Mouse (Mus musculus) hindbrain, embryonic 14.5 days (tissue): ENCODE measurements around the gene Plch2. TPM values are rescaled to one million over a fixed set of nuclear protein-coding genes. Genes with fewer than 3 reads are reported as not detected.
"Not testable (repeated sequence)": the region's sequence is repeated elsewhere in the genome, so short reads cannot be mapped to it uniquely, and the experiment has no call there.

Experiments used
- ATAC-seq: fragments of 200-750 bp; cut with Nextera tagmentation; 2 replicates; pipeline ENCODE4 v1.8.0; 2017; ENCODE audit warnings: moderate number of reproducible peaks, mild to moderate bottlenecking, moderate TSS enrichment, moderate library complexity; ENCODE audit not compliant: low FRiP score
- DNase-seq: peaks from one replicate; pipeline ENCODE4 v3.0.0-alpha.2; 2015; ENCODE audit warnings: low spot score
- H3K27ac ChIP-seq: fragments of 300-500 bp; sonication (generic); 2 replicates; pipeline ENCODE4 v1.5.1; 2014; ENCODE audit warnings: mild to moderate bottlenecking, moderate library complexity
- H3K27me3 ChIP-seq: fragments of 300-500 bp; sonication (generic); 2 replicates; pipeline ENCODE4 v1.6.1; 2014; ENCODE audit warnings: mild to moderate bottlenecking, low read length, mixed read lengths; ENCODE audit not compliant: control insufficient read depth, insufficient read depth
- H3K36me3 ChIP-seq: fragments of 300-500 bp; sonication (generic); replicated peaks from 2 replicates; pipeline ENCODE4 v1.6.1; 2014; ENCODE audit not compliant: control insufficient read depth, insufficient read depth
- H3K4me1 ChIP-seq: fragments of 300-500 bp; sonication (generic); replicated peaks from 2 replicates; pipeline ENCODE4 v1.6.1; 2014; ENCODE audit warnings: antibody characterized with exemption, low read length, mixed read lengths; ENCODE audit not compliant: control insufficient read depth, insufficient read depth
- H3K4me2 ChIP-seq: fragments of 300-500 bp; sonication (generic); replicated peaks from 2 replicates; pipeline ENCODE4 v1.6.1; 2014; ENCODE audit warnings: mild to moderate bottlenecking, moderate library complexity
- H3K4me3 ChIP-seq: fragments of 300-500 bp; sonication (generic); replicated peaks from 2 replicates; pipeline ENCODE4 v1.5.1; 2014; ENCODE audit warnings: mild to moderate bottlenecking, low read length
- H3K9ac ChIP-seq: fragments of 300-500 bp; sonication (generic); 2 replicates; pipeline ENCODE4 v1.6.1; 2014
- H3K9me3 ChIP-seq: fragments of 300-500 bp; sonication (generic); 2 replicates; pipeline ENCODE4 v1.6.1; 2016; ENCODE audit warnings: low read length; ENCODE audit not compliant: control insufficient read depth
- WGBS: fragments of 180-500 bp; shearing (Covaris S2); extraction: QIAGEN DNeasy Blood & Tissue Kit; methylation state at CpG from one replicate; pipeline ENCODE4 v1.1.7; 2014; 5-methylcytosine and 5-hydroxymethylcytosine counted together
- polyA plus RNA-seq: library from polyadenylated mRNA; unstranded; fragments of >200 nt; fragmentation: Nextera tagmentation; extraction: Ambion mirVana; gene quantifications from 2 replicates; pipeline ENCODE4 v1.2.1, GENCODE M21; 2014

Gene Plch2
- polyA plus RNA-seq, 1 experiment from 2014 or later, result 13.4 TPM

DNA sequence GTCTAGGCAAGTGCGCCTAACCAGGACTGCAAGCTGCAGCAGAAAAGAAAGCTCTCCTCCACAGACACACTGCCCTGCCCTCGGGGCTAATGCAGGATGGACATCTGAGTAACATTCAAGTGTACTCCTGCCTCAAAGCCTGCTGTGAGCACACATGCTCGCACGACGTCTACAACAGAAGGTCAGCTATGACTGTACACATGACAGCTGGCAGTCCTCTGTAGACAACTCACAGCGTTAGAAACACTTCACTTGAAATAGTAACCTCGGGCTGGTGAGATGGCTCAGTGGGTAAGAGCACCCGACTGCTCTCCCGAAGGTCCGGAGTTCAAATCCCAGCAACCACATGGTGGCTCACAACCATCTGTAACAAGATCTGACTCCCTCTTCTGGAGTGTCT, 22.2 kb upstream of the Plch2 start:
- H3K4me2 ChIP-seq, H3K4me1 ChIP-seq, H3K9me3 ChIP-seq, DNase-seq, H3K4me3 ChIP-seq, ATAC-seq, H3K9ac ChIP-seq, H3K27me3 ChIP-seq, H3K27ac ChIP-seq: not testable (repeated sequence)
- WGBS, result 89% methylated on average over 10 of the region's 10 CpGs
- H3K36me3 ChIP-seq, result peaks cover 90% of the 10 kb centered on the region

- Histone ChIP-seq H3K4me3 (no peak overlapping the region), H3K4me2 (no peak overlapping the region), H3K4me1 (no peaks in the 10 kb centered on the region), H3K36me3 (peaks cover 94% of the 10 kb centered on the region), H3K9me3 (no peaks in the 10 kb centered on the region), H3K9ac (no peak overlapping the region), H3K27ac (no peak overlapping the region), H3K27me3 (no peaks in the 10 kb centered on the region)
- no peak for ATAC-seq
- 92% methylated on average over 9 of the region's 9 CpGs for WGBS
- no peak for DNase-seq
Measured at GRCm38 (mm10) chr4:155076677-155077076, 20.1 kb upstream of the Plch2 start.

- Histone ChIP-seq H3K9me3 (no peaks in the 10 kb centered on the region), H3K27ac (no peak overlapping the region), H3K27me3 (no peaks in the 10 kb centered on the region), H3K9ac (no peak overlapping the region), H3K4me2 (no peak overlapping the region), H3K36me3 (peaks cover 96% of the 10 kb centered on the region), H3K4me3 (no peak overlapping the region), H3K4me1 (no peaks in the 10 kb centered on the region)
- ATAC-seq (no peak), DNase-seq (no peak)
- WGBS, result 94% methylated on average over 2 of the region's 2 CpGs
Measured at GRCm38 (mm10) chr4:155075813-155076212, 19.2 kb upstream of the Plch2 start.

- H3K4me2 ChIP-seq, result no peak overlapping the region
- peaks cover 96% of the 10 kb centered on the region for H3K36me3 ChIP-seq
- DNase-seq (no peak), ATAC-seq (no peak)
- H3K4me1 ChIP-seq, result no peaks in the 10 kb centered on the region
- H3K9me3 ChIP-seq, result no peaks in the 10 kb centered on the region
- no peaks in the 10 kb centered on the region for H3K27me3 ChIP-seq
- no peak overlapping the region for H3K4me3 ChIP-seq
- H3K9ac ChIP-seq, result no peak overlapping the region
- 88% methylated on average over 9 of the region's 9 CpGs for WGBS
- H3K27ac ChIP-seq, result no peak overlapping the region
Measured at GRCm38 (mm10) chr4:155075137-155075536, 18.6 kb upstream of the Plch2 start.

- Histone ChIP-seq H3K4me3 (no peak overlapping the region), H3K27ac (no peak overlapping the region), H3K27me3 (no peaks in the 10 kb centered on the region), H3K4me2 (no peak overlapping the region), H3K9me3 (no peaks in the 10 kb centered on the region), H3K4me1 (no peaks in the 10 kb centered on the region), H3K36me3 (peaks cover 96% of the 10 kb centered on the region), H3K9ac (no peak overlapping the region)
- ATAC-seq (no peak), DNase-seq (no peak)
- WGBS, result 74% methylated on average over 9 of the region's 9 CpGs
Measured at GRCm38 (mm10) chr4:155074418-155074817, 17.8 kb upstream of the Plch2 start.

GRCm38 (mm10) chr4:155070921-155071320, 14.3 kb upstream of the Plch2 start:
- DNase-seq (no peak), ATAC-seq (no peak)
- H3K27me3 ChIP-seq, result no peaks in the 10 kb centered on the region
- H3K4me2 ChIP-seq, result no peak overlapping the region
- no peak overlapping the region for H3K9ac ChIP-seq
- H3K9me3 ChIP-seq, result no peaks in the 10 kb centered on the region
- peaks cover 5% of the 10 kb centered on the region; the same call in 1 of the 2 replicates for H3K4me1 ChIP-seq
- 95% methylated on average over 5 of the region's 5 CpGs for WGBS
- no peak overlapping the region for H3K27ac ChIP-seq
- peaks cover 77% of the 10 kb centered on the region for H3K36me3 ChIP-seq
- no peak overlapping the region for H3K4me3 ChIP-seq

- Histone ChIP-seq H3K9ac (no peak overlapping the region), H3K4me1 (peaks cover 5% of the 10 kb centered on the region; the same call in 1 of the 2 replicates), H3K4me2 (no peak overlapping the region), H3K9me3 (no peaks in the 10 kb centered on the region), H3K36me3 (peaks cover 69% of the 10 kb centered on the region), H3K27me3 (no peaks in the 10 kb centered on the region), H3K4me3 (no peak overlapping the region), H3K27ac (no peak overlapping the region)
- WGBS, result 91% methylated on average over 13 of the region's 13 CpGs
- DNase-seq, result no peak
- ATAC-seq, result no peak
Measured at GRCm38 (mm10) chr4:155070199-155070598, 13.6 kb upstream of the Plch2 start.

DNA sequence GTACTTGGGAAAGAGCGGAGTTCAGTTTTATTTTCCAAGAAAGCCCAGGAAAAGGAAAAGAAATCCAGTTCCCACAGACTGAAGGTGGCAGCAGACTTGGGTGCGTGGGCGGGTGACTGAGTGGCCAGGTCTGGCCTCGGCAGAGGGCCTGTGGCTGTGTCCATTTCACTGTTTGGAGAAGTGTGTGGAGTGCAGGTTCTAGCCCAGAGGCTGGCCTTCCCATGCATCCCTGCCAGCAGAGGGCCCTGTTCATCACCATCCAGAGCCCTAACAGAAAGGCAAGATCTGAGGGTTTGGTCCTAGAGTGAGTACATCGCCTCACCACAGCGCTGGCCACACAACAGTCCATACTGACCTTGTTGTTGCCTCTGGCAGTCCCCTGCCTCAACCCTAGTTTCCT, 12.6 kb upstream of the Plch2 start:
- peaks cover 59% of the 10 kb centered on the region for H3K36me3 ChIP-seq
- H3K4me3 ChIP-seq, result no peak overlapping the region
- H3K27ac ChIP-seq, result no peak overlapping the region
- DNase-seq (no peak), ATAC-seq (no peak)
- H3K27me3 ChIP-seq, result no peaks in the 10 kb centered on the region
- H3K4me2 ChIP-seq, result no peak overlapping the region
- 90% methylated on average over 6 of the region's 6 CpGs for WGBS
- H3K9me3 ChIP-seq, result no peaks in the 10 kb centered on the region
- no peak overlapping the region for H3K9ac ChIP-seq
- H3K4me1 ChIP-seq, result peaks cover 5% of the 10 kb centered on the region; the same call in 1 of the 2 replicates

- peaks cover 52% of the 10 kb centered on the region for H3K36me3 ChIP-seq
- no peak overlapping the region for H3K9ac ChIP-seq
- ATAC-seq (no peak), DNase-seq (no peak)
- WGBS, result 94% methylated on average over 20 of the region's 20 CpGs
- no peak overlapping the region for H3K4me3 ChIP-seq
- H3K27ac ChIP-seq, result no peak overlapping the region
- H3K27me3 ChIP-seq, result no peaks in the 10 kb centered on the region
- no peak overlapping the region for H3K4me2 ChIP-seq
- H3K9me3 ChIP-seq, result no peaks in the 10 kb centered on the region
- H3K4me1 ChIP-seq, result peaks cover 5% of the 10 kb centered on the region; the same call in 1 of the 2 replicates
Measured at GRCm38 (mm10) chr4:155068357-155068972, 11.9 kb upstream of the Plch2 start.
